Mouse (Mus musculus) heart, embryonic 16.5 days (tissue): ENCODE measurements around the gene Kcnh5. TPM values are rescaled to one million over a fixed set of nuclear protein-coding genes. Genes with fewer than 3 reads are reported as not detected.

ENCODE experiments used
- ATAC-seq: fragments of 200-750 bp; cut with Nextera tagmentation; replicated peaks from 2 replicates; pipeline ENCODE4 v1.8.0; 2017; ENCODE audit warnings: moderate number of reproducible peaks; ENCODE audit not compliant: insufficient read depth, low FRiP score; ENCODE audit errors: extremely low read depth
- H3K27ac ChIP-seq: fragments of 300-500 bp; sonication (generic); 2 replicates; pipeline ENCODE4 v1.5.1; 2014; ENCODE audit warnings: mild to moderate bottlenecking, low read length, control low read depth, moderate library complexity
- H3K27me3 ChIP-seq: fragments of 300-500 bp; sonication (generic); 2 replicates; pipeline ENCODE4 v1.6.1; 2014; ENCODE audit warnings: low read length, mixed read lengths; ENCODE audit not compliant: control insufficient read depth, insufficient read depth
- H3K36me3 ChIP-seq: fragments of 300-500 bp; sonication (generic); 2 replicates; pipeline ENCODE4 v1.6.1; 2014; ENCODE audit not compliant: control insufficient read depth, insufficient read depth
- H3K4me1 ChIP-seq: fragments of 300-500 bp; sonication (generic); 2 replicates; pipeline ENCODE4 v1.6.1; 2014; ENCODE audit warnings: low read length, mixed read lengths; ENCODE audit not compliant: control insufficient read depth, insufficient read depth
- H3K4me2 ChIP-seq: fragments of 300-500 bp; sonication (generic); 2 replicates; pipeline ENCODE4 v1.6.1; 2014; ENCODE audit warnings: low read depth, mild to moderate bottlenecking, control low read depth, low read length
- H3K4me3 ChIP-seq: fragments of 300-500 bp; sonication (generic); 2 replicates; pipeline ENCODE4 v1.5.1; 2014; ENCODE audit warnings: mild to moderate bottlenecking, control low read depth, low read length
- H3K9ac ChIP-seq: fragments of 300-500 bp; sonication (generic); 2 replicates; pipeline ENCODE4 v1.6.1; 2014; ENCODE audit warnings: low read length, control low read depth
- H3K9me3 ChIP-seq: fragments of 300-500 bp; sonication (generic); replicated peaks from 2 replicates; pipeline ENCODE4 v1.6.1; 2016; ENCODE audit warnings: low read length; ENCODE audit not compliant: control insufficient read depth
- WGBS: fragments of 180-500 bp; shearing (Covaris S2); extraction: QIAGEN DNeasy Blood & Tissue Kit; methylation state at CpG from one replicate; pipeline ENCODE4 v1.1.7; 2014; 5-methylcytosine and 5-hydroxymethylcytosine counted together
- polyA plus RNA-seq: library from polyadenylated mRNA; unstranded; fragments of >200 nt; fragmentation: Nextera tagmentation; extraction: Ambion mirVana; gene quantifications from 2 replicates; pipeline ENCODE4 v1.2.1, GENCODE M21; 2015

Kcnh5 gene
- polyA plus RNA-seq, 1 experiment from 2014 or later = not detected

GRCm38 (mm10) chr12:75139792-75140191 lies 37.3 kb downstream of the Kcnh5 start:
- 56% methylated on average over 1 of the region's 1 CpGs for WGBS
- no peak overlapping the region for H3K27ac ChIP-seq

DNA sequence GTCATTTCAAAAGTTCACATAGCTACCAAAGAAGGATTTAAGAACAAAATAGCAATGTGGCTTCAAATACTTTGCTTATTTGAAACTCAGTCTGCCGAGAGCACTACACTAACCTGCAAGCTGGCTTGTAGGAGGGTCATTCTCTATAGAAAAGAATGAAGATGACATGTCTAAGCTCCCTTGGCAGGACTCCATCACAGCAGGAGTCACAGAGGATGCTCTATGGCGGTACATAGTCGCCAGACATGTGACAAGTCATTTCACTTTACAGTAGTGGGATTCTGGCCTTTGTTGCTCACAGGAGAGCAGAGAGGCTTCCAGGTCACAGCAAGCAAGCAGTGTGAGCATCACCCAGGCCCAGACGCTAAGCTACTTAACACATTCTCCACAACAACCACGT lies 85.2 kb downstream of the Kcnh5 start:
- no peak for ATAC-seq
- Histone ChIP-seq H3K9me3 (no peaks in the 10 kb centered on the region), H3K9ac (no peak overlapping the region), H3K4me3 (no peak overlapping the region), H3K27ac (no peak overlapping the region), H3K4me2 (no peak overlapping the region), H3K4me1 (no peaks in the 10 kb centered on the region), H3K36me3 (no peaks in the 10 kb centered on the region), H3K27me3 (no peaks in the 10 kb centered on the region)
- WGBS = 66% methylated on average over 5 of the region's 5 CpGs

More at GRCm38 (mm10) chr12:75139792-75140191, 37.3 kb downstream of the Kcnh5 start:
- Histone ChIP-seq H3K4me2 (no peak overlapping the region), H3K4me3 (no peak overlapping the region), H3K9ac (no peak overlapping the region), H3K36me3 (no peaks in the 10 kb centered on the region), H3K27me3 (no peaks in the 10 kb centered on the region), H3K4me1 (no peaks in the 10 kb centered on the region), H3K9me3 (no peaks in the 10 kb centered on the region)
- no peak for ATAC-seq

DNA sequence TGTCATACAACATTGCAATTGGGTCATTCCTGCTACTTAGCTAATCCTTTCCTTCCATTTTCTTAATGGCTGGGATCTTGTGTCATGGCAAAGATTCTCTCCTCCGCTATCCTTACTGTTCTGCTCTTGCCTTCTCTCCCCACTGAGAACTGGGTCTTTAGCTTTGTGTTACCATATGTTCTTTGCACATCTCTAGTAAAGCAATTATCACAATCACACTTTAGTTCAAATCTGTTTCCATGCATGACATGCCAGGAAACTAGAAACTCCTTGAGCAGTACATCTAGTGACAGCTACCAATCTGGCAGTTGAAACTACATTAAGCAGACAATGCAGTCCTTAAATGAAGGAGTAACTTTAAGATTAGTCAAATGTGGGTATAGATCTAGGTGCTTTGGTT lies 86.2 kb downstream of the Kcnh5 start:
- H3K4me2 ChIP-seq = no peak overlapping the region
- no peak overlapping the region for H3K4me3 ChIP-seq
- 96% methylated on average over 1 of the region's 1 CpGs for WGBS
- H3K9me3 ChIP-seq = no peaks in the 10 kb centered on the region
- H3K27me3 ChIP-seq = no peaks in the 10 kb centered on the region
- no peak overlapping the region for H3K9ac ChIP-seq
- no peak overlapping the region for H3K27ac ChIP-seq
- H3K4me1 ChIP-seq = no peaks in the 10 kb centered on the region
- ATAC-seq = no peak
- no peaks in the 10 kb centered on the region for H3K36me3 ChIP-seq

- no peak overlapping the region for H3K9ac ChIP-seq
- no peak for ATAC-seq
- no peaks in the 10 kb centered on the region for H3K4me1 ChIP-seq
- no peak overlapping the region for H3K4me3 ChIP-seq
- H3K4me2 ChIP-seq = no peak overlapping the region
- H3K36me3 ChIP-seq = no peaks in the 10 kb centered on the region
- H3K9me3 ChIP-seq = no peaks in the 10 kb centered on the region
- 53% methylated on average over 5 of the region's 5 CpGs for WGBS
- H3K27ac ChIP-seq = no peak overlapping the region
- no peaks in the 10 kb centered on the region for H3K27me3 ChIP-seq
Measured at GRCm38 (mm10) chr12:75077175-75077574, 100.0 kb downstream of the Kcnh5 start.

- Histone ChIP-seq H3K27me3 (no peaks in the 10 kb centered on the region), H3K4me3 (no peak overlapping the region), H3K4me2 (no peak overlapping the region), H3K36me3 (no peaks in the 10 kb centered on the region), H3K4me1 (no peaks in the 10 kb centered on the region), H3K9me3 (no peaks in the 10 kb centered on the region), H3K9ac (no peak overlapping the region), H3K27ac (no peak overlapping the region)
- no peak for ATAC-seq
- WGBS = 94% methylated on average over 2 of the region's 2 CpGs
Measured at GRCm38 (mm10) chr12:75071043-75071442, 106.1 kb downstream of the Kcnh5 start.

- no peak for ATAC-seq
- Histone ChIP-seq H3K4me3 (no peak overlapping the region), H3K4me2 (no peak overlapping the region), H3K9me3 (no peaks in the 10 kb centered on the region), H3K4me1 (no peaks in the 10 kb centered on the region), H3K36me3 (no peaks in the 10 kb centered on the region), H3K27ac (no peak overlapping the region), H3K9ac (no peak overlapping the region), H3K27me3 (no peaks in the 10 kb centered on the region)
Measured at GRCm38 (mm10) chr12:75062571-75062970, 114.6 kb downstream of the Kcnh5 start.

GRCm38 (mm10) chr12:75061731-75062130 lies 115.4 kb downstream of the Kcnh5 start:
- WGBS = 46% methylated on average over 4 of the region's 4 CpGs
- no peaks in the 10 kb centered on the region for H3K36me3 ChIP-seq
- ATAC-seq = no peak

DNA sequence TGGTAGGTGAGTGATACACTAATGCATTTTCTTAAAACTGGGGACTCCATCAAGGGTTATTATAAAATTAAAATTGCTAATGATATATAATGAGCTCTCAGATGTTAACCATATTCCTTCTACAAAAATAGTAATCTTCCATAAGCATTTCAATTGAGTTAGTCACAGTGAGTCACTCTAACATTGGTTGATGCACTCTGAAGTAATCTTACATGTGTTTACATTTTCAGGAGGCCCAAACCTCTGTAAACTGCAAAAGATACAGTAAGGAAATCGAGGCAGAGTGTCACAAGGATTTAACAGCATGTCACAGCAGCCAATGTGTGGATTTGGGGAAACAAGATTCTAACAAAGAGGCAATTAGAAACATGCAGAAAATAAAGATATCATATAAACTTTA lies 123.4 kb downstream of the Kcnh5 start:
- ATAC-seq = no peak
- H3K36me3 ChIP-seq = no peaks in the 10 kb centered on the region
- WGBS = 56% methylated on average over 1 of the region's 1 CpGs
- no peaks in the 10 kb centered on the region for H3K4me1 ChIP-seq
- no peaks in the 10 kb centered on the region for H3K9me3 ChIP-seq
- no peaks in the 10 kb centered on the region for H3K27me3 ChIP-seq
- H3K4me2 ChIP-seq = no peak overlapping the region
- H3K4me3 ChIP-seq = no peak overlapping the region
- H3K9ac ChIP-seq = no peak overlapping the region
- H3K27ac ChIP-seq = no peak overlapping the region

More at GRCm38 (mm10) chr12:75061731-75062130, 115.4 kb downstream of the Kcnh5 start:
- Histone ChIP-seq H3K27me3 (no peaks in the 10 kb centered on the region), H3K9me3 (no peaks in the 10 kb centered on the region), H3K4me1 (no peaks in the 10 kb centered on the region), H3K9ac (no peak overlapping the region), H3K27ac (no peak overlapping the region), H3K4me3 (no peak overlapping the region), H3K4me2 (no peak overlapping the region)

GRCm38 (mm10) chr12:75036694-75037093 lies 140.4 kb downstream of the Kcnh5 start:
- no peak overlapping the region for H3K4me2 ChIP-seq
- H3K9me3 ChIP-seq = no peaks in the 10 kb centered on the region
- H3K27ac ChIP-seq = no peak overlapping the region
- 76% methylated on average over 5 of the region's 5 CpGs for WGBS
- ATAC-seq = no peak
- no peaks in the 10 kb centered on the region for H3K4me1 ChIP-seq
- H3K4me3 ChIP-seq = no peak overlapping the region
- H3K27me3 ChIP-seq = no peaks in the 10 kb centered on the region
- no peaks in the 10 kb centered on the region for H3K36me3 ChIP-seq
- H3K9ac ChIP-seq = no peak overlapping the region
